Mouse (Mus musculus): ENCODE measurements around the gene Ptrh2. TPM values are rescaled to one million over a fixed set of nuclear protein-coding genes. Genes with fewer than 3 reads are reported as not detected.

The Ptrh2 gene
- 10 to 100 TPM in 1 of 2 experiments, 1 to 10 TPM in 1; 10.0 to 10.9 TPM for total RNA-seq (2021)
- long read RNA-seq, transcript Ptrh2-202 (2 exons, 3,038 nt): major isoform, 12 of 15 reads
- long read RNA-seq, partial matches to known transcripts: 0 of 15 reads
- long read RNA-seq, other reads (novel, unspliced or antisense): 3 of 15 reads

- DNase-seq (ENCODE audit: low spot score in 2 of 2): peak; percentile 81 to 94
Observed at GRCm38 (mm10) chr11:86683395-86684125, at the start of gene Ptrh2, which contains the start of gene Vmp1. TSS of gene Ptrh2 (plus strand) at chr11:86683985. TSS of gene Vmp1 (minus strand) at chr11:86683836.

GRCm38 (mm10) chr11:86634396-86634795 is 49.4 kb upstream of the Ptrh2 start:
- DNase-seq (ENCODE audit: low spot score in 2 of 2): no peak

GRCm38 (mm10) chr11:86637697-86638096 is 46.1 kb upstream of the Ptrh2 start:
- DNase-seq (ENCODE audit: low spot score in 2 of 2): no peak

- DNase-seq (ENCODE audit: low spot score in 2 of 2): no peak
Observed at GRCm38 (mm10) chr11:86641714-86642113, 42.1 kb upstream of the Ptrh2 start.

- no peak for DNase-seq (ENCODE audit: low spot score in 2 of 2)
Observed at GRCm38 (mm10) chr11:86644553-86644952, 39.2 kb upstream of the Ptrh2 start.

GRCm38 (mm10) chr11:86646136-86646834 is 37.5 kb upstream of the Ptrh2 start:
- DNase-seq (ENCODE audit: low spot score in 2 of 2): no peak

GRCm38 (mm10) chr11:86646885-86647459 is 36.8 kb upstream of the Ptrh2 start:
- DNase-seq (ENCODE audit: low spot score in 2 of 2): no peak

- DNase-seq (ENCODE audit: low spot score in 2 of 2): peak in 1 of 2 experiments; percentile 8
Observed at GRCm38 (mm10) chr11:86647706-86648447, 35.9 kb upstream of the Ptrh2 start.

GRCm38 (mm10) chr11:86649542-86649941 is 34.2 kb upstream of the Ptrh2 start:
- no peak for DNase-seq (ENCODE audit: low spot score in 2 of 2)

- no peak for DNase-seq (ENCODE audit: low spot score in 2 of 2)
Observed at GRCm38 (mm10) chr11:86650676-86651075, 33.1 kb upstream of the Ptrh2 start.

GRCm38 (mm10) chr11:86652578-86652979 is 31.2 kb upstream of the Ptrh2 start:
- no peak for DNase-seq (ENCODE audit: low spot score in 2 of 2)

GRCm38 (mm10) chr11:86653446-86653845 is 30.3 kb upstream of the Ptrh2 start:
- peak; percentile 29 to 80 for DNase-seq (ENCODE audit: low spot score in 2 of 2)

- DNase-seq (ENCODE audit: low spot score in 2 of 2): no peak
Observed at GRCm38 (mm10) chr11:86654096-86654495, 29.7 kb upstream of the Ptrh2 start.

GRCm38 (mm10) chr11:86655671-86656070 is 28.1 kb upstream of the Ptrh2 start:
- no peak for DNase-seq (ENCODE audit: low spot score in 2 of 2)

GRCm38 (mm10) chr11:86656849-86657567 is 26.8 kb upstream of the Ptrh2 start:
- DNase-seq (ENCODE audit: low spot score in 2 of 2): no peak

- DNase-seq (ENCODE audit: low spot score in 2 of 2): no peak
Observed at GRCm38 (mm10) chr11:86657863-86658262, 25.9 kb upstream of the Ptrh2 start.

GRCm38 (mm10) chr11:86662986-86663895 is 20.5 kb upstream of the Ptrh2 start:
- DNase-seq (ENCODE audit: low spot score in 2 of 2): no peak

GRCm38 (mm10) chr11:86663977-86664376 is 19.8 kb upstream of the Ptrh2 start:
- no peak for DNase-seq (ENCODE audit: low spot score in 2 of 2)

- DNase-seq (ENCODE audit: low spot score in 2 of 2): no peak
Observed at GRCm38 (mm10) chr11:86664406-86664805, 19.4 kb upstream of the Ptrh2 start.
